Mouse (Mus musculus): ENCODE results near the gene Snd1. TPM values are rescaled to one million over a fixed set of nuclear protein-coding genes. Genes with fewer than 3 reads are reported as not detected.

Gene Snd1
- polyA plus RNA-seq, 1 experiment = 190 TPM

- no peak for TF ChIP-seq CEBPB (IDR thresholded peaks at IDR 0.05; ENCODE audit: insufficient read depth, poor library complexity, severe bottlenecking)
- TF ChIP-seq POLR2AphosphoS2 (IDR thresholded peaks at IDR 0.05; ENCODE audit: insufficient read length, low read depth) = no peak
- TF ChIP-seq TCF3 (IDR thresholded peaks at IDR 0.05; ENCODE audit: insufficient read length, low read depth) = no peak
- TF ChIP-seq TCF12 (IDR thresholded peaks at IDR 0.05; ENCODE audit: insufficient read depth, poor library complexity, severe bottlenecking) = no peak
- no peak for TF ChIP-seq REST (IDR thresholded peaks at IDR 0.05; ENCODE audit: insufficient read depth, insufficient read length)
- no peak for TF ChIP-seq MAX (IDR thresholded peaks at IDR 0.05; ENCODE audit: low read depth)
- no peak for TF ChIP-seq USF1 (IDR thresholded peaks at IDR 0.05; ENCODE audit: low read depth)
- no peak for TF ChIP-seq MYOD1 (IDR thresholded peaks at IDR 0.05; ENCODE audit: control insufficient read depth in 1 of 3, insufficient read length in 2 of 3, low read depth in 2 of 3)
- no peak for TF ChIP-seq MYOG (IDR thresholded peaks at IDR 0.05; ENCODE audit: control insufficient read depth in 1 of 3, insufficient read depth in 1 of 3, insufficient read length in 2 of 3, low read depth in 2 of 3)
- TF ChIP-seq SRF (IDR thresholded peaks at IDR 0.05; ENCODE audit: control insufficient read depth, insufficient read length, low read depth) = no peak
- no peak for TF ChIP-seq POLR2A (IDR thresholded peaks at IDR 0.05; ENCODE audit: insufficient read length, low read depth)
- no peak for TF ChIP-seq E2F4 (IDR thresholded peaks at IDR 0.05; ENCODE audit: insufficient read depth)
These were observed 316.2 kb downstream of the Snd1 start for GRCm38 (mm10) chr6:28791183-28791582.

GRCm38 (mm10) chr6:28791809-28792208 lies 316.9 kb downstream of the Snd1 start:
- no peak overlapping the region for H3ac ChIP-seq (ENCODE audit: control insufficient read depth, insufficient read length)
- H3K36me3 ChIP-seq (ENCODE audit: control insufficient read depth, insufficient read depth) = peaks cover 11% of the 10 kb centered on the region
- TF ChIP-seq POLR2AphosphoS2 (IDR thresholded peaks at IDR 0.05; ENCODE audit: insufficient read length, low read depth) (no peak), TCF3 (IDR thresholded peaks at IDR 0.05; ENCODE audit: insufficient read length, low read depth) (no peak), CEBPB (IDR thresholded peaks at IDR 0.05; ENCODE audit: insufficient read depth, poor library complexity, severe bottlenecking) (no peak), SRF (IDR thresholded peaks at IDR 0.05; ENCODE audit: control insufficient read depth, insufficient read length, low read depth) (no peak), E2F4 (IDR thresholded peaks at IDR 0.05; ENCODE audit: insufficient read depth) (no peak), USF1 (IDR thresholded peaks at IDR 0.05; ENCODE audit: low read depth) (no peak), POLR2A (IDR thresholded peaks at IDR 0.05; ENCODE audit: insufficient read length, low read depth) (no peak), MYOD1 (IDR thresholded peaks at IDR 0.05; ENCODE audit: control insufficient read depth in 1 of 3, insufficient read length in 2 of 3, low read depth in 2 of 3) (no peak), MAX (IDR thresholded peaks at IDR 0.05; ENCODE audit: low read depth) (no peak)
- H3K27me3 ChIP-seq (ENCODE audit: control insufficient read depth, insufficient read depth, insufficient read length) = no peaks in the 10 kb centered on the region
- no peaks in the 10 kb centered on the region for H3K79me2 ChIP-seq (ENCODE audit: control insufficient read depth, insufficient read depth)
- no peak overlapping the region for H3K4me2 ChIP-seq (ENCODE audit: low read depth)
- H3K4me3 ChIP-seq = no peak overlapping the region

More at GRCm38 (mm10) chr6:28791183-28791582, 316.2 kb downstream of the Snd1 start:
- H3K4me3 ChIP-seq = no peak overlapping the region
- H3K27me3 ChIP-seq (ENCODE audit: control insufficient read depth, insufficient read depth, insufficient read length) = no peaks in the 10 kb centered on the region
- no peak overlapping the region for H3ac ChIP-seq (ENCODE audit: control insufficient read depth, insufficient read length)
- H3K79me2 ChIP-seq (ENCODE audit: control insufficient read depth, insufficient read depth) = no peaks in the 10 kb centered on the region
- no peak overlapping the region for H3K4me2 ChIP-seq (ENCODE audit: low read depth)
- peaks cover 6% of the 10 kb centered on the region for H3K36me3 ChIP-seq (ENCODE audit: control insufficient read depth, insufficient read depth)

DNA sequence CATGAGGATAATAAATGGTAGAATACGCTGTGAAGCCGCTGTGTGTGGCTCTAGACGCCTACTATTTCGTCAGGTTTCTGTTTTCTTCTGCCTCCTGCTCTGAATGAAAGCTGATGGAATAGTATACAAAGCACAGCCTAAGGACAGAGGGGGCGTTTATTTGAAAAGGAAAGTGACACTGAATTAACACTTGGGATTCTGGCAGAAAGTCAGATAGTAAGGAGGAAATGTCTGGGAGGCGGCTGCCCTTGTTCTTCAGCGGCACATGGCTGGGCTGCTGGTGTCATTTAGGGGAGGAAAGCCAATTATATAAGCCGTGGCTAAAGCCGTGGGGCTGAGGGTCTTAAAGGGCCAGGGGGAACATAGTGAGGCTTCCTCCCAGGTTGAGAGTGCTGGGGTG lies 320.4 kb downstream of the Snd1 start:
- H3K4me3 ChIP-seq = no peak overlapping the region
- TF ChIP-seq MYOG (IDR thresholded peaks at IDR 0.05; ENCODE audit: control insufficient read depth in 1 of 3, insufficient read depth in 1 of 3, insufficient read length in 2 of 3, low read depth in 2 of 3) (no peak), POLR2AphosphoS2 (IDR thresholded peaks at IDR 0.05; ENCODE audit: insufficient read length, low read depth) (no peak), CEBPB (IDR thresholded peaks at IDR 0.05; ENCODE audit: insufficient read depth, poor library complexity, severe bottlenecking) (no peak), MAX (IDR thresholded peaks at IDR 0.05; ENCODE audit: low read depth) (no peak), USF1 (IDR thresholded peaks at IDR 0.05; ENCODE audit: low read depth) (no peak), SRF (IDR thresholded peaks at IDR 0.05; ENCODE audit: control insufficient read depth, insufficient read length, low read depth) (no peak), TCF3 (IDR thresholded peaks at IDR 0.05; ENCODE audit: insufficient read length, low read depth) (no peak)
- peaks cover 17% of the 10 kb centered on the region for H3K36me3 ChIP-seq (ENCODE audit: control insufficient read depth, insufficient read depth)
- H3K4me2 ChIP-seq (ENCODE audit: low read depth) = no peak overlapping the region
- no peak overlapping the region for H3ac ChIP-seq (ENCODE audit: control insufficient read depth, insufficient read length)
- no peaks in the 10 kb centered on the region for H3K79me2 ChIP-seq (ENCODE audit: control insufficient read depth, insufficient read depth)
- H3K27me3 ChIP-seq (ENCODE audit: control insufficient read depth, insufficient read depth, insufficient read length) = no peaks in the 10 kb centered on the region

GRCm38 (mm10) chr6:28795792-28796515 lies 321.0 kb downstream of the Snd1 start:
- Histone ChIP-seq H3K36me3 (ENCODE audit: control insufficient read depth, insufficient read depth) (peaks cover 17% of the 10 kb centered on the region), H3K4me3 (no peak overlapping the region), H3ac (ENCODE audit: control insufficient read depth, insufficient read length) (no peak overlapping the region), H3K27me3 (ENCODE audit: control insufficient read depth, insufficient read depth, insufficient read length) (no peaks in the 10 kb centered on the region), H3K4me2 (ENCODE audit: low read depth) (no peak overlapping the region), H3K79me2 (ENCODE audit: control insufficient read depth, insufficient read depth) (no peaks in the 10 kb centered on the region)
- TF ChIP-seq POLR2A (IDR thresholded peaks at IDR 0.05; ENCODE audit: insufficient read length, low read depth) (no peak), MAX (IDR thresholded peaks at IDR 0.05; ENCODE audit: low read depth) (no peak), REST (IDR thresholded peaks at IDR 0.05; ENCODE audit: insufficient read depth, insufficient read length) (no peak), CEBPB (IDR thresholded peaks at IDR 0.05; ENCODE audit: insufficient read depth, poor library complexity, severe bottlenecking) (no peak), MYOD1 (IDR thresholded peaks at IDR 0.05; ENCODE audit: control insufficient read depth in 1 of 3, insufficient read length in 2 of 3, low read depth in 2 of 3) (no peak), MYOG (IDR thresholded peaks at IDR 0.05; ENCODE audit: control insufficient read depth in 1 of 3, insufficient read depth in 1 of 3, insufficient read length in 2 of 3, low read depth in 2 of 3) (no peak), USF1 (IDR thresholded peaks at IDR 0.05; ENCODE audit: low read depth) (no peak), E2F4 (IDR thresholded peaks at IDR 0.05; ENCODE audit: insufficient read depth) (no peak), POLR2AphosphoS2 (IDR thresholded peaks at IDR 0.05; ENCODE audit: insufficient read length, low read depth) (no peak), SRF (IDR thresholded peaks at IDR 0.05; ENCODE audit: control insufficient read depth, insufficient read length, low read depth) (no peak), TCF3 (IDR thresholded peaks at IDR 0.05; ENCODE audit: insufficient read length, low read depth) (no peak), TCF12 (IDR thresholded peaks at IDR 0.05; ENCODE audit: insufficient read depth, poor library complexity, severe bottlenecking) (no peak)

All from myocyte (in vitro differentiated cells).